Mouse (Mus musculus): ENCODE data around the gene Ptprn2. TPM values are rescaled to one million over a fixed set of nuclear protein-coding genes. Genes with fewer than 3 reads are reported as not detected.

Gene Ptprn2
- polyA plus RNA-seq, 1 experiment from 2014 or later = 16.3 TPM

GRCm38 (mm10) chr12:116595727-116596126 lies 110.2 kb downstream of the Ptprn2 start:
- Histone ChIP-seq H3K27me3 (replicated peaks) (no peaks in the 10 kb centered on the region), H3K9me3 (replicated peaks) (no peaks in the 10 kb centered on the region), H3K4me2 (no peak overlapping the region), H3K27ac (replicated peaks) (no peak overlapping the region), H3K9ac (replicated peaks) (no peak overlapping the region), H3K36me3 (no peaks in the 10 kb centered on the region), H3K4me1 (peaks cover 45% of the 10 kb centered on the region), H3K4me3 (replicated peaks) (no peak overlapping the region)
- WGBS = 95% methylated on average over 4 of the region's 4 CpGs
- no peak for ATAC-seq (ENCODE audit: low FRiP score)

DNA sequence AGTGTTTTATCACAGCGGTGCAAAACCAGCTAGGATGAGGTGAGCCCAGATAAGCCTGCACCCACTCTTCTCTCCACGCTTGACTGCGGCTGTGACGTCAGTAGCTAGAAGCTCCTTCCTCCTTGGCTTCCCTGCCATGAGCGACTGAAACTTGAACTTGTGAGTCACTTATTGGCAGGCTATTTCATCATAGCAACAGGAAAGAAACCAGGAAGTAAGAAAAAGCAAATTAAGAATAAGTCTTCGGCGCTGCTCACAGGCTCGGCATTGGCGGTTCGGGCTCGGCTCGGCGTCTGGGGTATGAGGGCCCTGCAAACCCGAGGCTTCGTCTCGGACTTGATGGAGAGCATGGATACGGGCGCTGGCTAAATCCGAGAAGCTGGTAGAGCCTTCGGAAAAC lies 111.5 kb downstream of the Ptprn2 start:
- H3K27me3 ChIP-seq (replicated peaks) = no peaks in the 10 kb centered on the region
- no peaks in the 10 kb centered on the region for H3K9me3 ChIP-seq (replicated peaks)
- H3K4me2 ChIP-seq = no peak overlapping the region
- no peak for ATAC-seq (ENCODE audit: low FRiP score)
- no peak overlapping the region for H3K27ac ChIP-seq (replicated peaks)
- no peaks in the 10 kb centered on the region for H3K36me3 ChIP-seq
- H3K4me1 ChIP-seq = peaks cover 46% of the 10 kb centered on the region
- WGBS = 93% methylated on average over 20 of the region's 20 CpGs
- H3K9ac ChIP-seq (replicated peaks) = no peak overlapping the region
- H3K4me3 ChIP-seq (replicated peaks) = no peak overlapping the region

DNA sequence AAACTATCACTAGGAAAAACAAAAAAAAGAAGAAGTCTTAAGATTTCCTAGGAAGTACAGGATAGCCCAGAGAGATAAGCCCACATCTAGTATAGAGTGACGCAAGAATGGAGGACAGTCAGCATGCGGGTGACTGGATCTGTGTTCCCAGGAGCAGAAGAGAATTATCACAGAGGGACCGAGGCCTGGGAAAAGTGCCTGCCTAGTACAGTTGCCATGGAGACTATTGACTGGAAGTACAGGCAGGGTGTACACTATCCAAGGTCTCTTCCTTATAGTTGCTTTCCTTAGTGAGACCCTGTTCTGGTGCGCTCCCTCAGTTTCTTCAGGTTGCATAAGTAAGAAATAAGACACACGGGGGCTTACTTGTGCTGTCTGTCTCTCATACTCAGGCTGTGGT lies 112.2 kb downstream of the Ptprn2 start:
- 0 out of 2 replicates have a peak, but pooled peaks have one; percentile 18 for ATAC-seq (ENCODE audit: low FRiP score)
- H3K9me3 ChIP-seq (replicated peaks) = no peaks in the 10 kb centered on the region
- H3K36me3 ChIP-seq = no peaks in the 10 kb centered on the region
- WGBS = 51% methylated on average over 5 of the region's 5 CpGs
- H3K27ac ChIP-seq (replicated peaks) = peak overlapping the region; percentile 79; the same call in 1 of the 2 replicates
- H3K9ac ChIP-seq (replicated peaks) = no peak overlapping the region
- no peak overlapping the region for H3K4me3 ChIP-seq (replicated peaks)
- no peak overlapping the region for H3K4me2 ChIP-seq
- no peaks in the 10 kb centered on the region for H3K27me3 ChIP-seq (replicated peaks)
- peaks cover 46% of the 10 kb centered on the region for H3K4me1 ChIP-seq

- ATAC-seq (ENCODE audit: low FRiP score) = no peak
- Histone ChIP-seq H3K4me2 (no peak overlapping the region), H3K36me3 (no peaks in the 10 kb centered on the region), H3K4me3 (replicated peaks) (no peak overlapping the region), H3K27ac (replicated peaks) (peak overlapping the region; percentile 79), H3K9me3 (replicated peaks) (no peaks in the 10 kb centered on the region), H3K4me1 (peaks cover 46% of the 10 kb centered on the region), H3K27me3 (replicated peaks) (no peaks in the 10 kb centered on the region), H3K9ac (replicated peaks) (no peak overlapping the region)
- 52% methylated on average over 8 of the region's 8 CpGs for WGBS
Measured at GRCm38 (mm10) chr12:116598123-116599005, 112.8 kb downstream of the Ptprn2 start.

DNA sequence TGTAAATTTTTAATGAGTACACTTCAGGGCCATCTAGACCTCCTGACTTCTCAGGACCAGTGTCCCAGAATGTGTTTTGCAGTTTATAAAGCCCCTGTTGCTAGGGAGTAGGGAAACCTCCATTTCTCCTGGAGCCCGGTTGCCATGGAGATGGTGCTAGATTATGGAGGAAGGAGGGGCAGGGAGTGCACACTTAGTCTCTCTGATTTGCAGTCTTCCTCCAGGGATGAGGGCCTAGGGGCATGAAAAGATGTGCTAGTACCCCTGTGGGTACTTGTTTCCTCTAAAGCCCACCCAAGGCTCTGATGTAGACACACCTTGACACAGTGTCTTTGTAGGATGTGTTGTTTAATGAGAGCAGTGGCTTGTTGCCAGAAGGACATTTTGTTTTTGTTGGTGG lies 114.0 kb downstream of the Ptprn2 start:
- H3K36me3 ChIP-seq = no peaks in the 10 kb centered on the region
- 32% methylated on average over 1 of the region's 1 CpGs for WGBS
- ATAC-seq (ENCODE audit: low FRiP score) = peak; percentile 88
- H3K4me3 ChIP-seq (replicated peaks) = no peak overlapping the region
- H3K27me3 ChIP-seq (replicated peaks) = no peaks in the 10 kb centered on the region
- H3K9ac ChIP-seq (replicated peaks) = no peak overlapping the region
- H3K9me3 ChIP-seq (replicated peaks) = no peaks in the 10 kb centered on the region
- H3K4me2 ChIP-seq = no peak overlapping the region
- peak overlapping the region; percentile 79 for H3K27ac ChIP-seq (replicated peaks)
- H3K4me1 ChIP-seq = peaks cover 38% of the 10 kb centered on the region

DNA sequence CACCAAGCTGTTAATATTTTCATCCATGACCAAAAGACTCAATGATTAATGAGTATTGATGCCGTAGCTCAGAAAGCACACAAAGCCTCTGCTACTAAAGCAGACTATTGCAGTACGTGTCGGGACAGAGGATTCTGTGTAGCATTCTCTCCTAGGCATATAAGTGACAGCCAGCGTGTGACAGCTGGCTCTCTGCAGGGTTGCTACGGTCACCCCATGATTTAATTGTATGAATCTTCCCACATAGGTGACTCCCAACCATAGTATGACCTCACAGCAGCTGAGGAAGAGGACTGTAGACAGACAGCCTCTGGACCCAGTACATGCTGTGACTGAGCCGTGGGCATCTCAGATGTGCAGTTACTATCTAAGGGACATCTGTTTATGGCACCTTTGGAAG lies 114.5 kb downstream of the Ptprn2 start:
- WGBS = 23% methylated on average over 6 of the region's 6 CpGs

GRCm38 (mm10) chr12:116601395-116601794 lies 115.9 kb downstream of the Ptprn2 start:
- H3K4me3 ChIP-seq (replicated peaks) = no peak overlapping the region
- H3K9ac ChIP-seq (replicated peaks) = no peak overlapping the region
- H3K4me2 ChIP-seq = no peak overlapping the region
- no peaks in the 10 kb centered on the region for H3K36me3 ChIP-seq
- H3K4me1 ChIP-seq = peaks cover 34% of the 10 kb centered on the region
- no peak for ATAC-seq (ENCODE audit: low FRiP score)
- no peaks in the 10 kb centered on the region for H3K27me3 ChIP-seq (replicated peaks)
- WGBS = 90% methylated on average over 3 of the region's 3 CpGs
- no peak overlapping the region for H3K27ac ChIP-seq (replicated peaks)
- H3K9me3 ChIP-seq (replicated peaks) = no peaks in the 10 kb centered on the region

More for the DNA sequence above, 114.5 kb downstream of the Ptprn2 start:
- no peaks in the 10 kb centered on the region for H3K27me3 ChIP-seq (replicated peaks)
- no peak overlapping the region for H3K4me3 ChIP-seq (replicated peaks)
- peaks cover 34% of the 10 kb centered on the region for H3K4me1 ChIP-seq
- H3K9ac ChIP-seq (replicated peaks) = no peak overlapping the region; the same call in 1 of the 2 replicates
- no peak overlapping the region for H3K4me2 ChIP-seq
- H3K9me3 ChIP-seq (replicated peaks) = no peaks in the 10 kb centered on the region
- peak overlapping the region; percentile 79 for H3K27ac ChIP-seq (replicated peaks)
- no peaks in the 10 kb centered on the region for H3K36me3 ChIP-seq
- peak; percentile 62 for ATAC-seq (ENCODE audit: low FRiP score)

DNA sequence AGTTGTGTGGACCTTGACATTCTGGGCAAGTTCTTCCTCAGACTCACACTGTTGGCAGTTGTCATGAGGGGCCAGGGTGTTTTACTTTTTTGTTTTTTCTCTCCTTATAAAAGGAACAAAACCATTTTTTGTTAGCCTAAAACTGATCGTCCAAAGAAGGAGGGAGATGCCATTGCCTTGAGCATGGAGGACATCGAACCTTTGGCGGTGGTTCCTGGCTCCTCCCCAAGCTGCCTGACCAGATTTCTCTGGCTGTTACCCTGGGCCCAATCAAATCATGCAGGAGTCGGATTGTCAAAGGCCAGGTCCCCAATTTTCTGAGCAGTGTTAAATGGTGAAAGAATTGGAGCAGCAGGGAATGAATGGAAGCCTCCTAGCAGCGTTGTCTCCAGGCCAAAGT lies 116.4 kb downstream of the Ptprn2 start:
- H3K27ac ChIP-seq (replicated peaks) = no peak overlapping the region
- H3K4me3 ChIP-seq (replicated peaks) = no peak overlapping the region
- H3K4me1 ChIP-seq = peaks cover 34% of the 10 kb centered on the region
- no peaks in the 10 kb centered on the region for H3K36me3 ChIP-seq
- H3K27me3 ChIP-seq (replicated peaks) = no peaks in the 10 kb centered on the region
- ATAC-seq (ENCODE audit: low FRiP score) = no peak
- 82% methylated on average over 5 of the region's 5 CpGs for WGBS
- no peak overlapping the region for H3K9ac ChIP-seq (replicated peaks)
- H3K9me3 ChIP-seq (replicated peaks) = no peaks in the 10 kb centered on the region
- H3K4me2 ChIP-seq = no peak overlapping the region

DNA sequence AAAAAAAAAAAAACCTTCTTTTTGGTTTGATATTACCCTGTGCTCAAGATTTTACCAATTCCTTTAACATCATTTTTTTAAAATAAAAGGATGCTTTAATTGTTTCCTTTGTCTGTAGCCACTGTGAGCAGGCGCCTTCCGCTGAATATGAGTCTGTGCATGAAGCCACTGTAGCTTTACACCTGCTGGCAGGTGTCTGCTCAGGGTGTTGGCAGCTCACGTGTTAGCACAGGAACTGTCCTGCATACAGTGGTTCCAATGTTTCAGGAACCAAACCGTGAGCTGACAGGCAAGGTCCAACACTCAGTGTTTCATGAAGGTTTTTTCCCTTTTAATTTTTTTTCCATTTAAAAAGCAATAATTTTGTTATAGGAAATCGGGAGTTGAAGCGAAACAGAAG lies 123.1 kb downstream of the Ptprn2 start:
- no peaks in the 10 kb centered on the region for H3K27me3 ChIP-seq (replicated peaks)
- H3K9ac ChIP-seq (replicated peaks) = no peak overlapping the region
- no peak overlapping the region for H3K4me3 ChIP-seq (replicated peaks)
- no peaks in the 10 kb centered on the region for H3K36me3 ChIP-seq
- no peaks in the 10 kb centered on the region for H3K9me3 ChIP-seq (replicated peaks)
- H3K4me2 ChIP-seq = no peak overlapping the region
- no peak for ATAC-seq (ENCODE audit: low FRiP score)
- 83% methylated on average over 6 of the region's 6 CpGs for WGBS
- no peaks in the 10 kb centered on the region for H3K4me1 ChIP-seq
- H3K27ac ChIP-seq (replicated peaks) = no peak overlapping the region

GRCm38 (mm10) chr12:116619868-116620267 lies 134.3 kb downstream of the Ptprn2 start:
- H3K9ac ChIP-seq (replicated peaks) = no peak overlapping the region
- no peak overlapping the region for H3K4me3 ChIP-seq (replicated peaks)
- H3K4me2 ChIP-seq = no peak overlapping the region
- H3K9me3 ChIP-seq (replicated peaks) = no peaks in the 10 kb centered on the region
- no peaks in the 10 kb centered on the region for H3K36me3 ChIP-seq
- H3K27me3 ChIP-seq (replicated peaks) = no peaks in the 10 kb centered on the region
- 43% methylated on average over 5 of the region's 5 CpGs for WGBS
- peak; percentile 75 for ATAC-seq (ENCODE audit: low FRiP score)
- no peak overlapping the region for H3K27ac ChIP-seq (replicated peaks)
- H3K4me1 ChIP-seq = peaks cover 8% of the 10 kb centered on the region; the same call in 1 of the 2 replicates

- Histone ChIP-seq H3K4me2 (no peak overlapping the region), H3K9ac (replicated peaks) (no peak overlapping the region), H3K9me3 (replicated peaks) (no peaks in the 10 kb centered on the region), H3K36me3 (no peaks in the 10 kb centered on the region), H3K27me3 (replicated peaks) (no peaks in the 10 kb centered on the region), H3K4me1 (peaks cover 8% of the 10 kb centered on the region; the same call in 1 of the 2 replicates), H3K27ac (replicated peaks) (no peak overlapping the region), H3K4me3 (replicated peaks) (no peak overlapping the region)
- ATAC-seq (ENCODE audit: low FRiP score) = 0 out of 2 replicates have a peak, but pooled peaks have one; percentile 26
- WGBS = 63% methylated on average over 3 of the region's 3 CpGs
Measured at GRCm38 (mm10) chr12:116620299-116620698, 134.8 kb downstream of the Ptprn2 start.

DNA sequence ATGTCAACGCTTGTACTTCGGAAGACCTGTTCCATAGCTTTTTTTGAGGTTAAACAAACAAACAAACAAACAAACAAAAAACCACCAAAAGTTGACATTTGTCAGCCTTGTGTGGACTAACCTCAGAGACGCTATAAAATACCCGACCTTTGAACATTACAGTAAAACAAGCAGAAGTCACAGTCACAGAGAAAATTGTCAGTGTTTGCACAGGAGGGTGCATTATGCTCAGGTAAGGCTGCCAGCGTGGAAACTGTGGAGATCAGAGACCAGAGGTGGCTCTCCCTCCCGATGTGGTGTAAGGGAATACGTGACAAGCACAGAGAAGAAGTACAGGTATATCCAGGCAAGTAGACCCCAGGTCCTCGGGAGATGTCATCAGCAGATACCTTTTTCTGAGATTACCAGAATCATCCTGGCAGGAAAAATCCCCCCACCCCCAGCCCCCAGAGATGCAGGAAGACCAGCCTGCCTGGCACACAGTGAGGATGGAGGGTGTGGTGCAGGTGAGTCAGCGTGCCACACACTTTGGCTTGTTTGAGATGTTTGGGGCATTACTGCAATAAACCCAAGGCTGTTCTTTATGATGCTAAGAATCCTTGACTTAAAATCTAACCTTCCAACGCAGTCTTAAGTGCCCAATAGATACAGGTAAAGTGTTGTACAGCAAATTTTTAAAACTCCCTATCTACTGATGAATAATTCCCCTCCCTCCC lies 136.0 kb downstream of the Ptprn2 start:
- no peak overlapping the region for H3K4me3 ChIP-seq (replicated peaks)
- peaks cover 8% of the 10 kb centered on the region; the same call in 1 of the 2 replicates for H3K4me1 ChIP-seq
- WGBS = 83% methylated on average over 10 of the region's 10 CpGs
- H3K4me2 ChIP-seq = no peak overlapping the region
- ATAC-seq (ENCODE audit: low FRiP score) = no peak
- no peaks in the 10 kb centered on the region for H3K27me3 ChIP-seq (replicated peaks)
- no peak overlapping the region for H3K9ac ChIP-seq (replicated peaks)
- H3K27ac ChIP-seq (replicated peaks) = no peak overlapping the region
- H3K36me3 ChIP-seq = no peaks in the 10 kb centered on the region
- no peaks in the 10 kb centered on the region for H3K9me3 ChIP-seq (replicated peaks)

All from neural tube, embryonic 15.5 days (tissue).